Mouse (Mus musculus) hindbrain, embryonic 13.5 days (tissue): ENCODE data around the gene Eif3k. TPM values are rescaled to one million over a fixed set of nuclear protein-coding genes. Genes with fewer than 3 reads are reported as not detected.

Experiments used
- ATAC-seq: fragments of 200-750 bp; cut with Nextera tagmentation; 2 replicates; pipeline ENCODE4 v1.8.0; 2017; ENCODE audit warnings: moderate TSS enrichment; ENCODE audit not compliant: low FRiP score
- H3K27ac ChIP-seq: fragments of 300-500 bp; sonication (generic); 2 replicates; pipeline ENCODE4 v1.5.1; 2015; ENCODE audit warnings: inconsistent platforms, mild to moderate bottlenecking, moderate library complexity
- H3K27me3 ChIP-seq: fragments of 300-500 bp; sonication (generic); 2 replicates; pipeline ENCODE4 v1.6.1; 2015; ENCODE audit warnings: mild to moderate bottlenecking, inconsistent platforms
- H3K36me3 ChIP-seq: fragments of 300-500 bp; sonication (generic); 2 replicates; pipeline ENCODE4 v1.6.1; 2015; ENCODE audit warnings: mild to moderate bottlenecking, inconsistent platforms
- H3K4me1 ChIP-seq: fragments of 300-500 bp; sonication (generic); replicated peaks from 2 replicates; pipeline ENCODE4 v1.6.1; 2015; ENCODE audit warnings: inconsistent platforms
- H3K4me2 ChIP-seq: fragments of 300-500 bp; sonication (generic); 2 replicates; pipeline ENCODE4 v1.6.1; 2015; ENCODE audit warnings: inconsistent platforms, mild to moderate bottlenecking, moderate library complexity
- H3K4me3 ChIP-seq: fragments of 300-500 bp; sonication (generic); 2 replicates; pipeline ENCODE4 v1.5.1; 2015; ENCODE audit warnings: mild to moderate bottlenecking, inconsistent platforms
- H3K9ac ChIP-seq: fragments of 300-500 bp; sonication (generic); 2 replicates; pipeline ENCODE4 v1.6.1; 2015; ENCODE audit warnings: mild to moderate bottlenecking, inconsistent platforms
- H3K9me3 ChIP-seq: fragments of 300-500 bp; sonication (generic); 2 replicates; pipeline ENCODE4 v1.6.1; 2016; ENCODE audit warnings: inconsistent platforms
- WGBS: fragments of 180-500 bp; shearing (Covaris S2); methylation state at CpG from one replicate; pipeline ENCODE4 v1.1.7; 2015; 5-methylcytosine and 5-hydroxymethylcytosine counted together
- polyA plus RNA-seq: library from polyadenylated mRNA; unstranded; fragments of >200 nt; fragmentation: Nextera tagmentation; extraction: Ambion mirVana; gene quantifications from 2 replicates; pipeline ENCODE4 v1.2.1, GENCODE M21; 2015

The Eif3k gene
- 315 and 332 TPM in 2 replicates for polyA plus RNA-seq

DNA sequence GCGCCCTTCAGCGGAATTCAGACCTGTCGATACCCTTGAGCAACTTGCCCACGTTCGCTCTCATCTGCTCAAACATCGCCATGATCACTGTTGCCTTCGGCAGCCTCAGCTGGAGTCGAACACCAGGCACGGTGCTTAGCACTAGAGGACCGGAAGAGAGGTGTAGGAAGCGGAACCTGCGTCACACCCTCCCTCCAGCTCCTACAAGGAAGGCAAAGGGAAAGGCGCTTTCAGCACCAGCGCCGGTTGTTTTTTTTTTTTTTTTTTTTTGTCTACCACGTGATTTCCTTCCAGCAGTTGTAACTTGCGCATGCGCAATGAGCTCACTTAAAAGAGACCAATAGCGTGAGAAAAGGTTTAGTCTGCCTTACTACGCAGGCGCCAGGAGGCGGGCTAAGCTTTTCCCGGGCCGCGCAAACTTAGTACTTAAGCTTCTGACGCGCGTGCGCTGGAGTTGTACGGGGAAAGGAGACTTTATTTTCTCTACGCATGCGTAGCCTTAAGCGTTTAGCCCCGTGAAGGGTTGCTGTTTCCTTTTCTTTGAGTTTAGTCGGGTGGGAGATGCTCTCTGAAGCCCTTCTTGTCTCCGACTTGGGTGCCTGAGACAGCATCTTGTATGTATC, at the start of gene Eif3k, which contains the start of gene Map4k1:
Eif3k (minus strand) TSS at position 214 of the 623 bp plus-strand sequence.
Map4k1 (plus strand) TSS at position 400 of the 623 bp plus-strand sequence.
- peak within 1 kb of the TSS; percentile 86 for H3K9ac ChIP-seq
- no peaks in the 10 kb centered on the region for H3K9me3 ChIP-seq
- peak within 1 kb of the TSS; percentile 98 for H3K4me2 ChIP-seq
- H3K27me3 ChIP-seq, result no peaks in the 10 kb centered on the region
- peaks cover 16% of the 10 kb centered on the region for H3K4me1 ChIP-seq
- H3K36me3 ChIP-seq, result peaks cover 27% of the 10 kb centered on the region
- ATAC-seq, result peak; percentile 95
- under 1% methylated on average over 36 of the region's 36 CpGs for WGBS
- H3K27ac ChIP-seq, result peak within 1 kb of the TSS; percentile 81
- H3K4me3 ChIP-seq, result peak within 1 kb of the TSS; percentile 77

GRCm38 (mm10) chr7:29029690-29030656, 48.3 kb upstream of the Eif3k start:
- 89% methylated on average over 14 of the region's 14 CpGs for WGBS
- Histone ChIP-seq H3K9me3 (no peaks in the 10 kb centered on the region), H3K4me2 (no peak overlapping the region), H3K36me3 (no peaks in the 10 kb centered on the region), H3K27ac (no peak overlapping the region), H3K4me3 (no peak overlapping the region), H3K27me3 (no peaks in the 10 kb centered on the region), H3K4me1 (no peaks in the 10 kb centered on the region), H3K9ac (no peak overlapping the region)
- ATAC-seq, result no peak

GRCm38 (mm10) chr7:29028761-29029160, 47.1 kb upstream of the Eif3k start:
- H3K27me3 ChIP-seq, result no peaks in the 10 kb centered on the region
- H3K9ac ChIP-seq, result no peak overlapping the region
- no peak for ATAC-seq
- no peak overlapping the region for H3K4me2 ChIP-seq
- no peaks in the 10 kb centered on the region for H3K9me3 ChIP-seq
- H3K36me3 ChIP-seq, result no peaks in the 10 kb centered on the region
- H3K27ac ChIP-seq, result no peak overlapping the region
- no peaks in the 10 kb centered on the region for H3K4me1 ChIP-seq
- no peak overlapping the region for H3K4me3 ChIP-seq
- WGBS, result 83% methylated on average over 6 of the region's 6 CpGs

DNA sequence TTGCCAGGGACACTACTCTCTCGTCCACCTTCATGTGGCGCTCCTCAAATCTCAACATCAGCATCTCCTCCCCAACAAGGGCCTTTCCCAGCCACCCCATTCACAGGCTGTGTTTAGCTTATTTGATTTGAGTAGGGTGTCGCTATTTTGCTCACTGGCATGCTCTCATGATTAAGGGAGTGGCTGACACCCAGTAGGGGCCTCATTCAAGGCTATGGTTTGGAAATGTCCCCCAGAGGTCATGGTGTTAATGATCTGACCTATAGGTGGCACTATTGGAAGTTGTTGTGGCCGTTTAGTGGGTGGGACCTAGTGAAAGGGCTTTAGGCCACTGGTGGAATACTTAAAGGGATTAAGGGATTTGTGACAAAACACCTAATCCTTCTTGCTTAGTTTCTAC, 45.1 kb upstream of the Eif3k start:
- ATAC-seq, result no peak
- H3K9me3 ChIP-seq, result no peaks in the 10 kb centered on the region
- H3K4me3 ChIP-seq, result no peak overlapping the region
- H3K27ac ChIP-seq, result no peak overlapping the region
- WGBS, result 81% methylated on average over 4 of the region's 4 CpGs
- H3K4me1 ChIP-seq, result no peaks in the 10 kb centered on the region
- no peak overlapping the region for H3K9ac ChIP-seq
- no peaks in the 10 kb centered on the region for H3K27me3 ChIP-seq
- no peak overlapping the region for H3K4me2 ChIP-seq
- H3K36me3 ChIP-seq, result no peaks in the 10 kb centered on the region

- peaks cover 4% of the 10 kb centered on the region for H3K27me3 ChIP-seq
- no peak for ATAC-seq
- no peak overlapping the region for H3K27ac ChIP-seq
- no peaks in the 10 kb centered on the region for H3K4me1 ChIP-seq
- H3K36me3 ChIP-seq, result no peaks in the 10 kb centered on the region
- no peak overlapping the region for H3K9ac ChIP-seq
- WGBS, result 94% methylated on average over 5 of the region's 5 CpGs
- H3K9me3 ChIP-seq, result no peaks in the 10 kb centered on the region
- H3K4me2 ChIP-seq, result no peak overlapping the region
- no peak overlapping the region for H3K4me3 ChIP-seq
Observed at GRCm38 (mm10) chr7:29026195-29026594, 44.5 kb upstream of the Eif3k start.

DNA sequence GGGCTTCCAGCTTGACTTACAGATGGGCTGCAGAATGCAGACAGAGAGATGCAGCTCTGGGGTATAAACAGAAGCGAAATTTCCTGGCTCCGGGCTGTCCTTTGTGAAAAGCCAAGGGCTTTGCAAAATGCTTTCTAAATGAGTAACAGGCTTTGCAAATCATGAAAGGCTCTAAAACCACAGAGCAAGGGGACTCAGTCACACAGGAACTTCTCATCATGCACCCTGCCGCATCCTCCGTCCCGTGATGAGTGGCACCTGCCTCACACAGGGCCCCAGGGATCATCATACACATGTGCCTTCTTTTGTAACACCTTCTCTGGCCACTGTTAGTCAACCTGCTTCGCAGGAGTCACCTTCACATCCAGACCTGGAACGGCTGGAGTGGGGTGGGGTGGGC, 43.9 kb upstream of the Eif3k start:
- ATAC-seq, result no peak
- Histone ChIP-seq H3K4me1 (no peaks in the 10 kb centered on the region), H3K27me3 (peaks cover 10% of the 10 kb centered on the region), H3K4me3 (no peak overlapping the region), H3K4me2 (no peak overlapping the region), H3K9me3 (no peaks in the 10 kb centered on the region), H3K27ac (no peak overlapping the region), H3K36me3 (no peaks in the 10 kb centered on the region), H3K9ac (no peak overlapping the region)
- 84% methylated on average over 7 of the region's 7 CpGs for WGBS

DNA sequence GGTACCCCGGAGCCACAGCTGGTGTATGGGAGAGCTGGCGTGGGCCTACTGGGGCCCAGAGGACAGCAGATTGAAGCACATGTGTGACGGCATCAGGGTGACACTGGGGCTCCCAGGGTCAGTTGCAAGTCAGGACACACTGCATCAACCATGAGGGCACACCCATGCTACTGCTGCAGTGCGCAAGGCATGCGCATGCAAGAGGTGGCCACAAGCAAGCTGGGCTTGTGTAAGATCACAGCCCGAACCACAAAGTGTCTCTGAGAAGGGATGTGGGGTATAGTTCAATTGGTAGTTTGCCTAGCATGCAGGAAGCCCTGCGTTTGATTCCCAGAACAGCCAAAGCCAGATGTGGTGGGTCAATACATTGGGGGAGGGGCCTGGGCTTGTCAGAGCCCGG, 41.9 kb upstream of the Eif3k start:
- no peak overlapping the region for H3K9ac ChIP-seq
- ATAC-seq, result no peak
- no peak overlapping the region for H3K4me3 ChIP-seq
- H3K27ac ChIP-seq, result no peak overlapping the region
- no peaks in the 10 kb centered on the region for H3K36me3 ChIP-seq
- H3K27me3 ChIP-seq, result peaks cover 31% of the 10 kb centered on the region
- WGBS, result 87% methylated on average over 8 of the region's 8 CpGs
- H3K4me2 ChIP-seq, result no peak overlapping the region
- H3K4me1 ChIP-seq, result peaks cover 9% of the 10 kb centered on the region
- H3K9me3 ChIP-seq, result no peaks in the 10 kb centered on the region

GRCm38 (mm10) chr7:29022479-29022878, 40.8 kb upstream of the Eif3k start:
- WGBS, result 90% methylated on average over 8 of the region's 8 CpGs
- no peak for ATAC-seq

GRCm38 (mm10) chr7:29019447-29020220, 38.0 kb upstream of the Eif3k start:
- Histone ChIP-seq H3K9ac (peak overlapping the region; percentile 69), H3K4me1 (peaks cover 9% of the 10 kb centered on the region), H3K27me3 (peaks cover 52% of the 10 kb centered on the region), H3K36me3 (no peaks in the 10 kb centered on the region), H3K4me3 (peak overlapping the region; percentile 44), H3K27ac (no peak overlapping the region), H3K9me3 (no peaks in the 10 kb centered on the region; the same call in 1 of the 2 replicates), H3K4me2 (peak overlapping the region; percentile 60)
- ATAC-seq, result no peak; the same call in 1 of the 2 replicates
- 3% methylated on average over 69 of the region's 88 CpGs for WGBS

More at GRCm38 (mm10) chr7:29022479-29022878, 40.8 kb upstream of the Eif3k start:
- H3K4me2 ChIP-seq, result no peak overlapping the region
- peaks cover 9% of the 10 kb centered on the region for H3K4me1 ChIP-seq
- H3K36me3 ChIP-seq, result no peaks in the 10 kb centered on the region
- peaks cover 41% of the 10 kb centered on the region for H3K27me3 ChIP-seq
- H3K4me3 ChIP-seq, result no peak overlapping the region
- H3K9me3 ChIP-seq, result no peaks in the 10 kb centered on the region
- no peak overlapping the region for H3K27ac ChIP-seq
- no peak overlapping the region for H3K9ac ChIP-seq

- no peak for ATAC-seq
- Histone ChIP-seq H3K27ac (no peak overlapping the region), H3K4me3 (no peak overlapping the region), H3K9ac (no peak overlapping the region), H3K36me3 (no peaks in the 10 kb centered on the region), H3K4me1 (peaks cover 9% of the 10 kb centered on the region), H3K4me2 (no peak overlapping the region), H3K9me3 (no peaks in the 10 kb centered on the region; the same call in 1 of the 2 replicates), H3K27me3 (peaks cover 52% of the 10 kb centered on the region)
- WGBS, result 86% methylated on average over 7 of the region's 7 CpGs
Observed at GRCm38 (mm10) chr7:29017222-29017621, 35.6 kb upstream of the Eif3k start.

- Histone ChIP-seq H3K4me2 (no peak overlapping the region), H3K4me1 (peaks cover 9% of the 10 kb centered on the region), H3K27me3 (peaks cover 51% of the 10 kb centered on the region), H3K9me3 (no peaks in the 10 kb centered on the region; the same call in 1 of the 2 replicates), H3K4me3 (no peak overlapping the region), H3K9ac (no peak overlapping the region), H3K27ac (no peak overlapping the region), H3K36me3 (no peaks in the 10 kb centered on the region)
- 85% methylated on average over 7 of the region's 7 CpGs for WGBS
- ATAC-seq, result no peak
Observed at GRCm38 (mm10) chr7:29016440-29016839, 34.8 kb upstream of the Eif3k start.

DNA sequence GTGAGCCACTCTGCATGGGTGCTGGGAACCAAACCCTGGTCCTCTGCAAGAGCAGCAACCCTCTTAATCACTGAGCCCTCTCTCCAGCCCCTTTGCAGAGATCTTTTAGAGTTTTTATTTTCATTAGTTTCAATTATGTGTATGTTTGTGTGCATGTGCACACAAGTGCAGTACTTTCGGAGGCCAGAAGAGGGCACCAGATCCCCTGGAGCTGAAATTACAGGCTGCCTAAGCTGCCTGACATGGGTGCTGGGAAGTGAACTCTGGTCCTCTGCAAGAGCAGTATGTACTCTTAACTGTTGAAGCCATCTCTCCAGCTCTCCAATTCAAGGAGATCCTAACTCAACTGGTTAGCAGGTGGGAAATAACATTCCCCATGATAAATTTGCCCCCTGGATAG, 33.3 kb upstream of the Eif3k start:
- 96% methylated on average over 1 of the region's 1 CpGs for WGBS

More for the DNA sequence above, 33.3 kb upstream of the Eif3k start:
- Histone ChIP-seq H3K4me2 (no peak overlapping the region), H3K36me3 (no peaks in the 10 kb centered on the region), H3K4me1 (peaks cover 8% of the 10 kb centered on the region), H3K27ac (no peak overlapping the region), H3K27me3 (peaks cover 36% of the 10 kb centered on the region), H3K9me3 (no peaks in the 10 kb centered on the region; the same call in 1 of the 2 replicates), H3K4me3 (no peak overlapping the region), H3K9ac (no peak overlapping the region)
- ATAC-seq, result no peak
